Mouse (Mus musculus) kidney, adult 11 months (tissue): ENCODE measurements at regions not wholly inside any gene's neighbourhood (a gene's known extent, or its start where the extent isn't known, plus 50 kb on each side); places are given as distances from the start of the nearest gene placed in this dataset.

Experiments
- DNase-seq: peaks from one replicate; pipeline ENCODE4 v3.0.0; 2022

GRCm38 (mm10) chr8:103442420-103443125, 657.1 kb upstream of the Cdh11 start:
- DNase-seq: no peak

- no peak for DNase-seq
Observed at GRCm38 (mm10) chr8:103444577-103444976, 656.8 kb upstream of the Cdh5 start.

- DNase-seq: no peak
Observed at GRCm38 (mm10) chr8:103445378-103445777, 656.0 kb upstream of the Cdh5 start.

- DNase-seq: no peak
Observed at GRCm38 (mm10) chr8:103447916-103448315, 653.5 kb upstream of the Cdh5 start.

GRCm38 (mm10) chr8:103451381-103452018, 649.9 kb upstream of the Cdh5 start:
- DNase-seq: no peak

- DNase-seq: no peak
Observed at GRCm38 (mm10) chr8:103457176-103457575, 644.2 kb upstream of the Cdh5 start.

GRCm38 (mm10) chr8:103463557-103463956, 637.9 kb upstream of the Cdh5 start:
- no peak for DNase-seq

GRCm38 (mm10) chr8:103464777-103465353, 636.6 kb upstream of the Cdh5 start:
- DNase-seq: no peak

- peak; percentile 23 for DNase-seq
Observed at GRCm38 (mm10) chr8:103467536-103468160, 633.8 kb upstream of the Cdh5 start.

GRCm38 (mm10) chr8:103469049-103469448, 632.4 kb upstream of the Cdh5 start:
- DNase-seq: no peak

- DNase-seq: no peak
Observed at GRCm38 (mm10) chr8:103470316-103470715, 631.1 kb upstream of the Cdh5 start.

GRCm38 (mm10) chr8:103475816-103476797, 625.3 kb upstream of the Cdh5 start:
- DNase-seq: no peak

GRCm38 (mm10) chr8:103482033-103482720, 619.2 kb upstream of the Cdh5 start:
- DNase-seq: no peak

- DNase-seq: no peak
Observed at GRCm38 (mm10) chr8:103485441-103485840, 616.0 kb upstream of the Cdh5 start.

- DNase-seq: no peak
Observed at GRCm38 (mm10) chr8:103489411-103489810, 612.0 kb upstream of the Cdh5 start.

- DNase-seq: peak; percentile 2
Observed at GRCm38 (mm10) chr8:103492914-103493517, 608.4 kb upstream of the Cdh5 start.

GRCm38 (mm10) chr8:103493932-103494493, 607.4 kb upstream of the Cdh5 start:
- DNase-seq: no peak

- no peak for DNase-seq
Observed at GRCm38 (mm10) chr8:103494670-103495069, 606.8 kb upstream of the Cdh5 start.

- no peak for DNase-seq
Observed at GRCm38 (mm10) chr8:103501328-103501727, 600.1 kb upstream of the Cdh5 start.

- no peak for DNase-seq
Observed at GRCm38 (mm10) chr8:103502991-103503767, 598.2 kb upstream of the Cdh5 start.
